Mouse (Mus musculus) stomach, embryonic 16.5 days (tissue): ENCODE data around the gene Bbs9. TPM values are rescaled to one million over a fixed set of nuclear protein-coding genes. Genes with fewer than 3 reads are reported as not detected.

ENCODE experiments used
- ATAC-seq: fragments of 200-750 bp; cut with Nextera tagmentation; 2 replicates; pipeline ENCODE4 v1.8.0; 2017; ENCODE audit warnings: moderate number of reproducible peaks, moderate TSS enrichment; ENCODE audit not compliant: insufficient read depth, low FRiP score
- H3K27ac ChIP-seq: fragments of 300-500 bp; sonication (generic); 2 replicates; pipeline ENCODE4 v1.5.1; 2014; ENCODE audit warnings: low read length
- H3K27me3 ChIP-seq: fragments of 300-500 bp; sonication (generic); 2 replicates; pipeline ENCODE4 v1.6.1; 2014; ENCODE audit warnings: low read length, control low read depth, mixed read lengths; ENCODE audit not compliant: control insufficient read depth, insufficient read depth
- H3K36me3 ChIP-seq: fragments of 300-500 bp; sonication (generic); 2 replicates; pipeline ENCODE4 v1.6.1; 2014; ENCODE audit warnings: low read length; ENCODE audit not compliant: control insufficient read depth, insufficient read depth
- H3K4me1 ChIP-seq: fragments of 300-500 bp; sonication (generic); 2 replicates; pipeline ENCODE4 v1.6.1; 2014; ENCODE audit warnings: low read length, control low read depth, mixed read lengths; ENCODE audit not compliant: control insufficient read depth, insufficient read depth
- H3K4me2 ChIP-seq: fragments of 300-500 bp; sonication (generic); 2 replicates; pipeline ENCODE4 v1.6.1; 2014; ENCODE audit warnings: low read depth, low read length, mixed read lengths
- H3K4me3 ChIP-seq: fragments of 300-500 bp; sonication (generic); replicated peaks from 2 replicates; pipeline ENCODE4 v1.5.1; 2014; ENCODE audit warnings: mild to moderate bottlenecking, low read length
- H3K9ac ChIP-seq: fragments of 300-500 bp; sonication (generic); 2 replicates; pipeline ENCODE4 v1.6.1; 2014; ENCODE audit warnings: low read length
- H3K9me3 ChIP-seq: fragments of 300-500 bp; sonication (generic); replicated peaks from 2 replicates; pipeline ENCODE4 v1.6.1; 2016; ENCODE audit warnings: low read length, control low read depth; ENCODE audit not compliant: control insufficient read depth
- WGBS: fragments of 180-500 bp; shearing (Covaris S2); extraction: QIAGEN DNeasy Blood & Tissue Kit; methylation state at CpG from one replicate; pipeline ENCODE4 v1.1.7; 2014; 5-methylcytosine and 5-hydroxymethylcytosine counted together
- polyA plus RNA-seq: library from polyadenylated mRNA; unstranded; fragments of >200 nt; fragmentation: Nextera tagmentation; extraction: Ambion mirVana; gene quantifications from 2 replicates; pipeline ENCODE4 v1.2.1, GENCODE M21; 2015

The Bbs9 gene
- polyA plus RNA-seq, 1 experiment from 2014 or later, result 12.2 TPM

DNA sequence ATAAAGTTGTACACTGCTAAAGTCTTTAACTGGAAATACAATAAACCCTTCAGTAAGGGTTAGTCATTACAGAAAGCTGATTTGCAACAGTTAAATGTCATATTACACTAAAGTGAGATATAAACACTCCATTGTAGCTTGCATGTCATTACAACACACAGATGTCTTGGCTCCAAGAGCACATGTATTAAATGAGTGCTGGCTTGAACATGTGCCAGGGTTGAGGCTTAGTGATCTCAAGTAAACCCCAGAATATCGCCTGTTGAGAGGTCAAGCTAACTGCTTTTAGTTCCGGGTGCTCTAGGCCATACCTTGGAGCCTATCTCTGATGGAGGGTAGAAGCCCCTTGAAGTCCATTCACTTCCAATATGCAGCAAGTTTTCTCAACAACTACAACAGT, 273.1 kb downstream of the Bbs9 start:
- Histone ChIP-seq H3K4me2 (no peak overlapping the region), H3K27me3 (no peaks in the 10 kb centered on the region), H3K36me3 (no peaks in the 10 kb centered on the region), H3K4me3 (no peak overlapping the region), H3K27ac (no peak overlapping the region), H3K9ac (no peak overlapping the region), H3K4me1 (peaks cover 4% of the 10 kb centered on the region; the same call in 1 of the 2 replicates), H3K9me3 (no peaks in the 10 kb centered on the region)
- ATAC-seq, result no peak
- WGBS, result 53% methylated on average over 2 of the region's 2 CpGs

- H3K9me3 ChIP-seq, result no peaks in the 10 kb centered on the region
- H3K36me3 ChIP-seq, result no peaks in the 10 kb centered on the region
- no peak for ATAC-seq
- no peak overlapping the region for H3K9ac ChIP-seq
- no peak overlapping the region for H3K4me3 ChIP-seq
- H3K27ac ChIP-seq, result no peak overlapping the region
- no peaks in the 10 kb centered on the region for H3K27me3 ChIP-seq
- no peak overlapping the region for H3K4me2 ChIP-seq
- 79% methylated on average over 17 of the region's 17 CpGs for WGBS
- peaks cover 4% of the 10 kb centered on the region; the same call in 1 of the 2 replicates for H3K4me1 ChIP-seq
These were observed 275.4 kb downstream of the Bbs9 start for GRCm38 (mm10) chr9:22750779-22751545.

DNA sequence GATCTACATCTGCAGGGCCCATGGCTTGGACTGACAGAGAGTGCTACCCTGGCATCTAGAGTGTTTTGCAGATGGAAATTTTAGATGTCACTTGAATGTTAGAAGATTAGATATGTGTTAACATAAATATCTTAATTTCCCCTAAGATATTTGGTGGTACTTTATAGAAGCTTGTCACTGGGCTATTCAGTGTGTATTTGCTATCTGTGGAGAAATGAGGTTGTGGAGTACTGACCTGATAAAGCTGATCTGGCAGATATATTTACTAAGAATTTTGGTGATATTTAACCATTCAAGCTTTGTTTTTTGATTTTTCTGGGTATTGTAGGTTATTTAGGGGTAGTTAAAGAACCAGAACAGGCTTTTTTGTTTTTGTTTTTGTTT, 276.0 kb downstream of the Bbs9 start:
- no peak overlapping the region for H3K27ac ChIP-seq
- no peak overlapping the region for H3K4me2 ChIP-seq
- H3K4me3 ChIP-seq, result no peak overlapping the region
- no peaks in the 10 kb centered on the region for H3K9me3 ChIP-seq
- peaks cover 4% of the 10 kb centered on the region; the same call in 1 of the 2 replicates for H3K4me1 ChIP-seq
- ATAC-seq, result no peak
- H3K27me3 ChIP-seq, result no peaks in the 10 kb centered on the region
- H3K36me3 ChIP-seq, result no peaks in the 10 kb centered on the region
- H3K9ac ChIP-seq, result no peak overlapping the region

GRCm38 (mm10) chr9:22754081-22754672, 278.7 kb downstream of the Bbs9 start:
- H3K27me3 ChIP-seq, result no peaks in the 10 kb centered on the region
- H3K9me3 ChIP-seq, result no peaks in the 10 kb centered on the region
- H3K4me3 ChIP-seq, result no peak overlapping the region
- H3K9ac ChIP-seq, result no peak overlapping the region
- no peak for ATAC-seq
- H3K4me2 ChIP-seq, result no peak overlapping the region
- WGBS, result 82% methylated on average over 6 of the region's 6 CpGs
- H3K4me1 ChIP-seq, result no peaks in the 10 kb centered on the region; the same call in 1 of the 2 replicates
- no peaks in the 10 kb centered on the region for H3K36me3 ChIP-seq
- H3K27ac ChIP-seq, result no peak overlapping the region

DNA sequence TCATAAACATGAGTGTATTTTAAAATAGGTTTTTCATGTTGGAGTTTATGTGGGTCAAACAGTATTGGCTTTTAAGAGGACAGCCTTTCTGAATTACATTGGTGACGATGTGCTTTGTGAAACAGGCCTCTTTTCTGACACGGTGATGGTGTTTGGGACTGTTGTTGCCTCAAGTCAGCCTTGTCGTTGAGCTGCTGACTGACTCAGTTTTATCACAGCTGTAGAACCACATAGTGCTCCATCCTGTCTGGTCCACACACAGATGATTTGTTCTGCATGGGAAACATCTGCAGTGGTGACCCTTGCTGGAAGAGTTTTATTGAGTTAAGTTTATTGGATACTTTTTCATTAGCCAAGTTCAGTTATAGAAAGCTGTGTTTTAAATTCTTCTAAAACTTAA, 283.0 kb downstream of the Bbs9 start:
- H3K27me3 ChIP-seq, result no peaks in the 10 kb centered on the region
- no peak overlapping the region for H3K4me2 ChIP-seq
- H3K27ac ChIP-seq, result no peak overlapping the region
- no peaks in the 10 kb centered on the region for H3K4me1 ChIP-seq
- WGBS, result 67% methylated on average over 3 of the region's 3 CpGs
- ATAC-seq, result no peak
- no peaks in the 10 kb centered on the region for H3K9me3 ChIP-seq
- no peak overlapping the region for H3K9ac ChIP-seq
- H3K36me3 ChIP-seq, result no peaks in the 10 kb centered on the region
- H3K4me3 ChIP-seq, result no peak overlapping the region

DNA sequence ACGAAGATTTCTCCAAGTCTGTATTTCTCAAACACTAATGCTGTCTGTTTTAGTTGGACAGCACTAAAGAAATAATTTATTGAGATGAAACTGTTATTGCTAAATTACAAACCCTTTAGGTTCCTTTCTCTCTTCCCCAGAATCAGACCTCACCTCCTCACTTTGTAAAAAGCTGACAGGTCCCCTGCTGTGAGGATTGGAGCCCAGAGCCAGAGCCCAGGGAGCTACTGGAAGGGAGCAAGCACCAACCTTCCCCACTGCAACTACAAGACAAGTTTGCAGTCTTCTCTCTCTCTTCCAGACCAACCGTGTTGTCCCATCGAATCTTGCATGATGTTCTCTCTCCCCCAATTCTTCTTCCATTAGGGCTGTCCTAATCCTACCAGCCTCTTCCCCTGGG, 283.7 kb downstream of the Bbs9 start:
- Histone ChIP-seq H3K27ac (no peak overlapping the region), H3K4me1 (no peaks in the 10 kb centered on the region), H3K9ac (no peak overlapping the region), H3K9me3 (no peaks in the 10 kb centered on the region), H3K27me3 (no peaks in the 10 kb centered on the region), H3K36me3 (no peaks in the 10 kb centered on the region), H3K4me2 (no peak overlapping the region), H3K4me3 (no peak overlapping the region)
- 70% methylated on average over 3 of the region's 3 CpGs for WGBS
- no peak for ATAC-seq

- H3K27me3 ChIP-seq, result no peaks in the 10 kb centered on the region
- no peaks in the 10 kb centered on the region for H3K4me1 ChIP-seq
- no peak for ATAC-seq
- H3K4me3 ChIP-seq, result no peak overlapping the region
- WGBS, result 79% methylated on average over 4 of the region's 4 CpGs
- no peaks in the 10 kb centered on the region for H3K36me3 ChIP-seq
- no peaks in the 10 kb centered on the region for H3K9me3 ChIP-seq
- no peak overlapping the region for H3K27ac ChIP-seq
- no peak overlapping the region for H3K4me2 ChIP-seq
- H3K9ac ChIP-seq, result no peak overlapping the region
These were observed 284.9 kb downstream of the Bbs9 start for GRCm38 (mm10) chr9:22760376-22760775.

DNA sequence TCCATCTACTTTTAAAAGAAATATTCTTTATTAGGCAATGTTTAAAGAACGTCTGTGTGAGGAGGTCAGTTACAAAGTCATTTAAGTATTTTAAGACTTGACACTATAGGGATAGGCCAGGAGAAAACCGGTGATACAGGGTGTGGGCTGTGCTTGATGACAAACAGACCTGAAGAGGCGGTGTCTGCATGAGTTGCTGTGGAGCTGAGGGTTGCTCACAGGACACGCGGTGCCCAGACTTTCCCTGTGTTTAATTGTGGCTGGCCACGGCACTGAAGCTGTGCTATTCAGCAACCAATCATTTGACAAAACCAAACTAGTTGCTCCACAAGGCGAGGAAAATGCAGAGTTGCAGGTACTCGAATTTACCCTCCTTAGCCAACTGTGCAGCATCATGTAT, 286.0 kb downstream of the Bbs9 start:
- Histone ChIP-seq H3K9me3 (no peaks in the 10 kb centered on the region), H3K4me2 (no peak overlapping the region), H3K4me3 (no peak overlapping the region), H3K36me3 (no peaks in the 10 kb centered on the region), H3K27me3 (no peaks in the 10 kb centered on the region), H3K27ac (no peak overlapping the region), H3K9ac (no peak overlapping the region), H3K4me1 (no peaks in the 10 kb centered on the region)
- 65% methylated on average over 8 of the region's 8 CpGs for WGBS
- peak; percentile 56; the same call in 1 of the 2 replicates for ATAC-seq

DNA sequence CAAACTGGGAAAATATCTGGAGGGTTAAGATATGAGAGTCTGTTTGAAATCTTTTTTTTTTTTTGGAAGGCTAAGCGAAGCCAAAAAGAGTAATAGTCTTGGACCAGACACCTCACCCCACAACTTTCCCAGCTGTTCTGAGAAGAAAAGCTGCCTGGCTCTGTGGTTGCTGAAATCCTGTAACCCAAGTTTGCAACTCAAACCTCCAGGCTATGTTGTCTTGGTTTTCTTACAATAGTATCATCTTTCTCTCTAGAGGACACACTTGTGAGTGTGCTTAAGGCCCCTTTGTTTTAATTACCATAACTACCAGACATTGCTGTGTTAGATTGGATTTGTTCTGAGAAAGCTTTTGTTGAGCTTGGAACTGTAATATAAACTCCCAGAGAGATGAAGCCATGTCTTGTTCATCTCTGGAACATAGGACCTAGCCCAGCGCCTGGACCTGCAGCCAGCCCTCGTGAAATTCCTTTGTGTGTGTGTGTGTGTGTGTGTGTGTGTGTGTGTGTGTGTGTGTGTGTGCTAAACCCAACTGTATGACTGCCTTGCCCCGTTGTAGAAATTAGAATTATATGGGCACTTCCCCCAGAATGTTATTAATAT, 290.2 kb downstream of the Bbs9 start:
- Histone ChIP-seq H3K27ac (no peak overlapping the region), H3K36me3 (no peaks in the 10 kb centered on the region), H3K4me3 (no peak overlapping the region), H3K27me3 (no peaks in the 10 kb centered on the region), H3K4me1 (no peaks in the 10 kb centered on the region), H3K4me2 (no peak overlapping the region), H3K9ac (no peak overlapping the region), H3K9me3 (no peaks in the 10 kb centered on the region)
- no peak for ATAC-seq
- 40% methylated on average over 4 of the region's 4 CpGs for WGBS
